Comparison of ENCODE assay signal across 8 mouse cellular contexts in the genomic region with DNA sequence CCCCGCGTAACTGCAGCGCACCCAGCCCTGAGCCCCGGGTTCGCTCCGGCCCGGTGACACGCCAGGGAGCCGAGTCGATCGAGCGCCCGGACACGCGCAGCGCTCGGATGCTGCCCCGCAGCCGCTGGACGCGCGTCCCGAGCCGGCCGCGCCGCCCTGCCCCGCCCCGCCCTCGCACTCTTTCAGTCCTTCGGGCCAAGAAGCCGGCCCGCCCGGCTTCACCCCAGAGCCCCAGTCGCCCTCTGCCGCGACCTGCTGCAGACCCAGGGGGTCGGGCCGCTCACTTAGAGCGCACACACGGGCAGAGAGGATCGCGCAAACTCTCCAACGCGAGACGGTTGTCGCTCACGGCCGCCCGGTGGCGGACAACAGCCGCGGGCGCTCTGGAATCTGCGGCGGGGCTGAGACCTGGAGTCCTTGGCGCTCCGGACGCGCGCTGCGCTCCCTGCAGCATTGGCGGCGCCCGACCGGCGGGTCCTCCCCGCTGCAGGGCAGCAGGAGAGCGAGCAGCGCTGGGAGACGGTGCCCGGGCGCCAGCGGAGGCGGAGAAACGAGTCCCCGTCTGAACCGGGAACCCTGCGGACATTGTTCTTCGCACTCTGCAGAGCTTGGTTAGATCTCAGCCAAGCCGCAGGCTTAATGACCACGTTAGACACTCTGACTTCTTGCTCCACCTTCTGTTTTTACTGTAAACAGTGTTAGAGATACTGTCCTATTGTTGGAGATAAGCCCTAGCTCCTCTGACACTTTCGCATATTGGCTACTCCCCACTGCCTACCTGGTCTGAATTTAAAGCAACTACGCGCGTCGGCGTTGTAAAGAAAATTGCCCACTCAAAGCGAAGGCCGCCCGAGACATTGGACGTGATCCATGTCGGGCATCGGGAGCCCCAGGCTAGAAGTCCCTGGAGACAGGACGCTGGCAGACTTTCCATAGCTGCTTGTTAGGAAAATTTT.
DNase-seq lines count a peak whose midpoint lies in the region; ATAC-seq lines count a peak whose summit lies in the region.

No protein-coding gene starts in this region.

- H3K27ac ChIP-seq in hindbrain, embryonic 11.5 days (ENCODE audit: low read depth, low read length) = peak overlapping the region; percentile 99

- WGBS in hindbrain, embryonic 11.5 days = under 1% methylated on average over 88 of the region's 95 CpGs

- H3K27me3 ChIP-seq in hindbrain, embryonic 11.5 days (ENCODE audit: control insufficient read depth, insufficient read depth, low read length) = no peaks in the 10 kb centered on the region

- H3K9me3 ChIP-seq in hindbrain, embryonic 11.5 days (ENCODE audit: control insufficient read depth, low read length) = no peaks in the 10 kb centered on the region

- DNase-seq in MEL-GATA-1-ER (ENCODE audit: extremely low read depth, low read depth) = peak; percentile 53
- DNase-seq in cerebellum, adult 8-10 months = peak; percentile 57
- peak; percentile 50 to 68 for DNase-seq in frontal cortex, postnatal 10 days (ENCODE audit: low spot score in 2 of 2)
- DNase-seq in hindbrain, embryonic 11.5 days (ENCODE audit: low spot score) = peak; percentile 84
- peak; percentile 55 to 57 for DNase-seq in layer of hippocampus, postnatal 36 days
- peak; percentile 74 for DNase-seq in lung, postnatal 14 days
- DNase-seq in ovary, postnatal 36 days (ENCODE audit: low spot score) = peak; percentile 77
- peak; percentile 50 to 80 for DNase-seq in urinary bladder, adult 18-20 months (ENCODE audit: low spot score in 2 of 2)

- no peaks in the 10 kb centered on the region for H3K36me3 ChIP-seq in hindbrain, embryonic 11.5 days (ENCODE audit: control insufficient read depth, insufficient read depth, low read length)

- H3K4me2 ChIP-seq in hindbrain, embryonic 11.5 days (replicated peaks; ENCODE audit: low read depth, low read length) = peak overlapping the region; percentile 66

- ATAC-seq in hindbrain, embryonic 11.5 days (ENCODE audit: low FRiP score) = no peak; the same call in none of the 2 replicates

- H3K9ac ChIP-seq in hindbrain, embryonic 11.5 days (ENCODE audit: low read depth, low read length) = peak overlapping the region; percentile 90

- H3K4me3 ChIP-seq in hindbrain, embryonic 11.5 days (ENCODE audit: low read depth, low read length) = peak overlapping the region; percentile 78

- H3K4me1 ChIP-seq in hindbrain, embryonic 11.5 days (replicated peaks; ENCODE audit: control insufficient read depth, insufficient read depth, low read length) = peaks cover 7% of the 10 kb centered on the region; the same call in 1 of the 2 replicates
